Mouse (Mus musculus) CH12.LX (cell line): Measurements from ENCODE around the gene RPS10-NUDT3. TPM values are rescaled to one million over a fixed set of nuclear protein-coding genes. Genes with fewer than 3 reads are reported as not detected.

ENCODE experiments used
- DNase-seq: peaks from one replicate; pipeline ENCODE4 v3.0.0-alpha.2; 2013; ENCODE audit errors: extremely low read depth
- H3K27ac ChIP-seq: 2 replicates; pipeline ENCODE4 v1.5.1; 2012; ENCODE audit warnings: low read depth, mild to moderate bottlenecking, control low read depth, moderate library complexity; ENCODE audit not compliant: insufficient read depth
- H3K27me3 ChIP-seq: replicated peaks from 2 replicates; pipeline ENCODE3; 2012; ENCODE audit warnings: inconsistent platforms
- H3K36me3 ChIP-seq, 2 experiments: replicated peaks in 1 of 2; 2 replicates each; pipeline versions ENCODE3 to v1.6.1; 2012; ENCODE audit warnings: inconsistent platforms in 1 of 2, low read length in 1 of 2, mild to moderate bottlenecking in 1 of 2, mixed read lengths in 1 of 2, moderate library complexity in 1 of 2; ENCODE audit not compliant: control insufficient read depth in 1 of 2, insufficient read depth in 1 of 2
- H3K4me1 ChIP-seq, 2 experiments: 2 replicates each; pipeline ENCODE4 v1.6.1; 2012; ENCODE audit warnings: inconsistent platforms in 1 of 2, moderate library complexity in 1 of 2; ENCODE audit not compliant: insufficient read depth in 2 of 2, control insufficient read depth in 1 of 2
- H3K4me2 ChIP-seq: 2 replicates; pipeline ENCODE4 v1.6.1; 2012; ENCODE audit warnings: low read depth, mild to moderate bottlenecking, control low read depth; ENCODE audit not compliant: poor library complexity, insufficient read depth, severe bottlenecking
- H3K4me3 ChIP-seq, 3 experiments: fragments of 150-350 bp in 1 of 3; sonication (generic) in 1 of 3; replicated peaks in 1 of 3; 2 replicates each; pipeline versions ENCODE3 to v1.5.1; 2011 to 2012; ENCODE audit warnings: low read depth in 2 of 3, low read length in 2 of 3, mild to moderate bottlenecking in 2 of 3, moderate library complexity in 2 of 3, control low read depth in 1 of 3, improper control_type of control experiment in 1 of 3, inconsistent platforms in 1 of 3, mixed read lengths in 1 of 3; ENCODE audit not compliant: poor library complexity in 1 of 3
- H3K79me2 ChIP-seq: replicated peaks from 2 replicates; pipeline ENCODE4 v1.6.1; 2012; ENCODE audit warnings: mild to moderate bottlenecking, moderate library complexity; ENCODE audit not compliant: control insufficient read depth, poor library complexity, insufficient read depth, severe bottlenecking; ENCODE audit errors: extremely low read depth
- H3K9ac ChIP-seq: 2 replicates; pipeline ENCODE4 v1.6.1; 2012; ENCODE audit warnings: low read depth, mild to moderate bottlenecking, control low read depth, moderate library complexity; ENCODE audit not compliant: insufficient read depth
- H3K9me3 ChIP-seq: replicated peaks from 2 replicates; pipeline ENCODE3; 2012; ENCODE audit warnings: low read length, inconsistent platforms, mixed read lengths
- BHLHE40 ChIP-seq: IDR thresholded peaks from 2 replicates; pipeline ENCODE4 v1.6.1; 2011; ENCODE audit warnings: mild to moderate bottlenecking, low read depth, low read length, improper control_type of control experiment
- CHD1 ChIP-seq: IDR thresholded peaks from 2 replicates; pipeline ENCODE4 v1.6.1; 2012; ENCODE audit warnings: low read depth, low read length, improper control_type of control experiment, inconsistent platforms
- CHD2 ChIP-seq: IDR thresholded peaks from 2 replicates; pipeline ENCODE4 v1.6.1; 2011; ENCODE audit warnings: low read length, improper control_type of control experiment
- CTCF ChIP-seq, 2 experiments: IDR thresholded peaks in 1 of 2; conservative IDR thresholded peaks in 1 of 2; 2 replicates each; pipeline ENCODE4 v1.5.1; 2011 to 2012; ENCODE audit warnings: low read depth in 2 of 2, low read length in 2 of 2, improper control_type of control experiment in 1 of 2, inconsistent platforms in 1 of 2, mild to moderate bottlenecking in 1 of 2, moderate library complexity in 1 of 2
- E2F4 ChIP-seq: IDR thresholded peaks from 2 replicates; pipeline ENCODE4 v1.6.1; 2011; ENCODE audit warnings: low read depth, low read length, improper control_type of control experiment; ENCODE audit not compliant: insufficient replicate concordance
- ELF1 ChIP-seq: IDR thresholded peaks from 2 replicates; pipeline ENCODE4 v1.6.1; 2014; ENCODE audit warnings: low read depth, mild to moderate bottlenecking, inconsistent platforms, low read length, improper control_type of control experiment
- EP300 ChIP-seq: IDR thresholded peaks from 2 replicates; pipeline ENCODE4 v1.6.1; 2011; ENCODE audit warnings: low read length, improper control_type of control experiment
- ETS1 ChIP-seq: conservative IDR thresholded peaks from 2 replicates; pipeline ENCODE4 v1.6.1; 2012; ENCODE audit warnings: low read depth, mild to moderate bottlenecking, inconsistent platforms, low read length, improper control_type of control experiment, moderate library complexity
- GABPA ChIP-seq: IDR thresholded peaks from 2 replicates; pipeline ENCODE4 v1.6.1; 2012; ENCODE audit warnings: low read depth, low read length, improper control_type of control experiment, inconsistent platforms; ENCODE audit not compliant: insufficient replicate concordance
- HCFC1 ChIP-seq: IDR thresholded peaks from 2 replicates; pipeline ENCODE4 v1.6.1; 2012; ENCODE audit warnings: low read depth, mild to moderate bottlenecking, inconsistent platforms, low read length, improper control_type of control experiment
- IRF4 ChIP-seq: IDR thresholded peaks from 2 replicates; pipeline ENCODE4 v1.6.1; 2014; ENCODE audit warnings: low read depth, mild to moderate bottlenecking, inconsistent platforms, low read length, improper control_type of control experiment
- JUN ChIP-seq: IDR thresholded peaks from 2 replicates; pipeline ENCODE4 v1.6.1; 2011; ENCODE audit warnings: low read depth, mild to moderate bottlenecking, low read length, improper control_type of control experiment, moderate library complexity; ENCODE audit not compliant: insufficient read depth
- JUND ChIP-seq: conservative IDR thresholded peaks from 2 replicates; pipeline ENCODE4 v1.6.1; 2011; ENCODE audit warnings: low read depth, low read length, improper control_type of control experiment
- KAT2A ChIP-seq: IDR thresholded peaks from 2 replicates; pipeline ENCODE4 v1.6.1; 2012; ENCODE audit warnings: low read length, improper control_type of control experiment, inconsistent platforms; ENCODE audit not compliant: insufficient replicate concordance
- MAFK ChIP-seq: IDR thresholded peaks from 2 replicates; pipeline ENCODE4 v1.6.1; 2011; ENCODE audit warnings: low read length, improper control_type of control experiment; ENCODE audit not compliant: insufficient replicate concordance
- MAX ChIP-seq: IDR thresholded peaks from 2 replicates; pipeline ENCODE4 v1.6.1; 2011; ENCODE audit warnings: low read length, improper control_type of control experiment
- MAZ ChIP-seq: IDR thresholded peaks from 2 replicates; pipeline ENCODE4 v1.6.1; 2012; ENCODE audit warnings: low read depth, mild to moderate bottlenecking, inconsistent platforms, low read length, improper control_type of control experiment, moderate library complexity
- MEF2A ChIP-seq: IDR thresholded peaks from 2 replicates; pipeline ENCODE4 v1.6.1; 2014; ENCODE audit warnings: low read depth, mild to moderate bottlenecking, inconsistent platforms, low read length, improper control_type of control experiment, borderline replicate concordance
- MXI1 ChIP-seq: IDR thresholded peaks from 2 replicates; pipeline ENCODE4 v1.6.1; 2011; ENCODE audit warnings: mild to moderate bottlenecking, low read depth, low read length, improper control_type of control experiment
- MYC ChIP-seq: IDR thresholded peaks from 2 replicates; pipeline ENCODE4 v1.6.1; 2011; ENCODE audit warnings: low read depth, mild to moderate bottlenecking, improper control_type of control experiment, low read length
- NELFE ChIP-seq: IDR thresholded peaks from 2 replicates; pipeline ENCODE4 v1.6.1; 2011; ENCODE audit warnings: low read depth, low read length, improper control_type of control experiment
- NRF1 ChIP-seq: IDR thresholded peaks from 2 replicates; pipeline ENCODE4 v1.6.1; 2014; ENCODE audit warnings: low read depth, mild to moderate bottlenecking, inconsistent platforms, low read length, improper control_type of control experiment, moderate library complexity
- PAX5 ChIP-seq: IDR thresholded peaks from 2 replicates; pipeline ENCODE4 v1.6.1; 2012; ENCODE audit warnings: low read length, inconsistent platforms, mixed read lengths
- POLR2A ChIP-seq: IDR thresholded peaks from 2 replicates; pipeline ENCODE4 v1.6.1; 2011; ENCODE audit warnings: low read depth, mild to moderate bottlenecking, improper control_type of control experiment, low read length
- POLR2AphosphoS2 ChIP-seq: IDR thresholded peaks from 2 replicates; pipeline ENCODE4 v1.6.1; 2011; ENCODE audit warnings: low read depth, low read length, improper control_type of control experiment
- RAD21 ChIP-seq: IDR thresholded peaks from 2 replicates; pipeline ENCODE4 v1.6.1; 2011; ENCODE audit warnings: low read depth, mild to moderate bottlenecking, low read length, improper control_type of control experiment, moderate library complexity
- RCOR1 ChIP-seq: conservative IDR thresholded peaks from 2 replicates; pipeline ENCODE4 v1.6.1; 2012; ENCODE audit warnings: low read depth, mild to moderate bottlenecking, inconsistent platforms, low read length, improper control_type of control experiment
- SIN3A ChIP-seq: IDR thresholded peaks from 2 replicates; pipeline ENCODE4 v1.6.1; 2012; ENCODE audit warnings: low read length, improper control_type of control experiment, inconsistent platforms
- SMC3 ChIP-seq: IDR thresholded peaks from 2 replicates; pipeline ENCODE4 v1.6.1; 2011; ENCODE audit warnings: low read depth, low read length, improper control_type of control experiment
- TBP ChIP-seq: conservative IDR thresholded peaks from 2 replicates; pipeline ENCODE4 v1.6.1; 2011; ENCODE audit warnings: low read depth, low read length, improper control_type of control experiment
- TCF12 ChIP-seq: IDR thresholded peaks from 2 replicates; pipeline ENCODE4 v1.6.1; 2014; ENCODE audit warnings: low read depth, mild to moderate bottlenecking, inconsistent platforms, low read length, improper control_type of control experiment
- UBTF ChIP-seq: IDR thresholded peaks from 2 replicates; pipeline ENCODE4 v1.6.1; 2012; ENCODE audit warnings: low read depth, mild to moderate bottlenecking, inconsistent platforms, low read length, improper control_type of control experiment, moderate library complexity
- USF1 ChIP-seq: IDR thresholded peaks from 2 replicates; pipeline ENCODE4 v1.6.1; 2014; ENCODE audit warnings: low read depth, mild to moderate bottlenecking, inconsistent platforms, low read length, improper control_type of control experiment
- USF2 ChIP-seq: conservative IDR thresholded peaks from 2 replicates; pipeline ENCODE4 v1.6.1; 2011; ENCODE audit warnings: low read depth, low read length, improper control_type of control experiment
- ZC3H11A ChIP-seq: IDR thresholded peaks from 2 replicates; pipeline ENCODE4 v1.6.1; 2012; ENCODE audit warnings: low read depth, mild to moderate bottlenecking, inconsistent platforms, low read length, improper control_type of control experiment
- ZKSCAN1 ChIP-seq: IDR thresholded peaks from 2 replicates; pipeline ENCODE4 v1.6.1; 2012; ENCODE audit warnings: low read depth, inconsistent platforms, low read length, improper control_type of control experiment, borderline replicate concordance
- ZMIZ1 ChIP-seq: IDR thresholded peaks from 2 replicates; pipeline ENCODE4 v1.6.1; 2012; ENCODE audit warnings: low read depth, mild to moderate bottlenecking, inconsistent platforms, low read length, improper control_type of control experiment
- ZNF384 ChIP-seq: IDR thresholded peaks from 2 replicates; pipeline ENCODE4 v1.6.1; 2012; ENCODE audit warnings: low read depth, low read length, improper control_type of control experiment, inconsistent platforms
- dilution Hi-C: fragments of 300-500 bp; cut with MboI; formaldehyde crosslinking; loops from 2 replicates; pipeline ENCODE4 v1.14.3; 2020; ENCODE audit warnings: low sequenced_read_pairs; ENCODE audit not compliant: extremely low pct_unique_long_range_greater_than_20kb, extremely low pct_ligation_motif_present
- in situ Hi-C: fragments of 300-500 bp; cut with MboI; formaldehyde crosslinking; loops from 3 replicates; pipeline ENCODE4 v1.14.3; 2019; ENCODE audit warnings: low sequenced_read_pairs, low pct_ligation_motif_present, low pct_unique_long_range_greater_than_20kb, mixed read lengths
- polyA plus RNA-seq: library from polyadenylated mRNA; unstranded; fragments of >175 nt; gene quantifications from 2 replicates; pipeline ENCODE4 v1.2.1, GENCODE M21; 2012; ENCODE audit warnings: low read depth; ENCODE audit not compliant: insufficient read length
- total RNA-seq, 2 experiments: library from RNA; depleted of rRNA; stranded (reverse); fragments of 300-350 nt in 1 of 2; fragments of >200 nt in 1 of 2; gene quantifications; 2 replicates each; pipeline ENCODE4 v1.2.3; 2012 to 2014

Gene RPS10-NUDT3
- total and polyA plus RNA-seq, 3 experiments, result 30.3 TPM; not detected in 2

DNA sequence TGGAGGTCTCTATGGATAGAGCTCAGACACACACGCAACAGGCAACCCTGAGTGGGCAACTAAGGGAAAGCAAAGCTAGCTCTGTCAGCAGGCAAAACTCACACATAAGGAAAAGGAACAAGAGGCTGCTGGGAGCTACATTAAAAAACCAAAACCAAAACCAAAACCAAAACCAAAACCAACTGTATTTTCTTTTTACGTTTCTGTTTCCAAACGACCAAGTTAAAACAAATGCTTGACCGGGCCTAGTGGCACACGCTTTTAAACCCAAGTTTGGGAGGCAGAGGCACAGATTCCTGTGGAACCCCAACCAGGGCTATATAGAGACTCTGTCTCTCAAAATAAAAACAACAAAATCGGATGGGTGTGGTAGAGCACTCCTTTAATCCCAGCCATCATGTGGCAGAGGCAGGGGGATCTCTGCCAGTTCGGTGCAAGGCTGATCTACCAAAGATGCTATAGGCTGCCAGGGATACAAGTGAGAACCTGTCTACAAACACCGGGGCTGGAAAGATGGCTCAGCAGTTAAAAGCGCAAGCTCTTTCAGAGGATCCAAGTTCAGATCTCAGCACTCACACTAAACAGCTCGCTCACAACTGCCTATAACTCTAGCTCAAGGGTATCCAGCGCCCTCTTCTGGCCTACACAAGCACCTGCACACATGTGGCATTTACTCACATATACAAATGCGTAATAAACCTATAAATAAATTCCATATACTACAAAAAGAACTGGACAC lies 43.0 kb downstream of the RPS10-NUDT3 start:
- DNase-seq, result peak; percentile 44
- in situ Hi-C loops, result no loop called here
- no peaks in the 10 kb centered on the region for H3K9me3 ChIP-seq
- peak overlapping the region; percentile 66 for H3K27ac ChIP-seq
- H3K36me3 ChIP-seq, result peaks cover 39 to 89% of the 10 kb centered on the region in 2 experiments
- peaks cover 8 to 27% of the 10 kb centered on the region in 2 experiments for H3K4me1 ChIP-seq
- H3K79me2 ChIP-seq, result no peaks in the 10 kb centered on the region
- no peak overlapping the region for H3K4me3 ChIP-seq
- dilution Hi-C loops, result no loop called here
- peak overlapping the region; percentile 37 for H3K9ac ChIP-seq
- no peaks in the 10 kb centered on the region for H3K27me3 ChIP-seq
- TF ChIP-seq RAD21, result peak; percentile 37
- 0 out of 2 replicates have a peak, but pooled peaks have one; percentile 10 for TF ChIP-seq BHLHE40
- no peak for TF ChIP-seq E2F4
- no peak for TF ChIP-seq MAFK
- TF ChIP-seq CHD1, result no peak
- peak; percentile 59; the same call in 1 of the 2 replicates for TF ChIP-seq MXI1
- no peak for TF ChIP-seq ZNF384
- no peak for TF ChIP-seq MYC
- TF ChIP-seq TBP, result no peak
- peak; percentile 50 for TF ChIP-seq SIN3A
- TF ChIP-seq CTCF (conservative IDR thresholded peaks at IDR 0.05 in 1 of 2, IDR thresholded peaks at IDR 0.05 in 1 of 2; ENCODE audit: low read depth in 2 of 2, low read length in 2 of 2), result peak; percentile 53 to 60; a peak in 3 of 4 replicates
- TF ChIP-seq EP300, result peak; percentile 43; the same call in 1 of the 2 replicates
- no peak for TF ChIP-seq PAX5
- TF ChIP-seq KAT2A, result no peak
- TF ChIP-seq MAX, result 0 out of 2 replicates have a peak, but pooled peaks have one; percentile 33
- TF ChIP-seq ZKSCAN1, result no peak
- no peak for TF ChIP-seq GABPA
- no peak for TF ChIP-seq TCF12
- peak; percentile 19; the same call in 1 of the 2 replicates for TF ChIP-seq SMC3
- TF ChIP-seq ZC3H11A, result no peak
- no peak for TF ChIP-seq ZMIZ1
- TF ChIP-seq IRF4, result peak; percentile 55; the same call in 1 of the 2 replicates
- TF ChIP-seq MEF2A, result 0 out of 2 replicates have a peak, but pooled peaks have one; percentile 9
- TF ChIP-seq USF2, result no peak
- TF ChIP-seq POLR2A, result no peak
- no peak for TF ChIP-seq JUN
- TF ChIP-seq HCFC1, result 0 out of 2 replicates have a peak, but pooled peaks have one; percentile 44
- TF ChIP-seq ETS1, result peak; percentile 81
- TF ChIP-seq USF1, result no peak
- TF ChIP-seq RCOR1, result 0 out of 2 replicates have a peak, but pooled peaks have one; percentile 22
- TF ChIP-seq CHD2, result no peak
- TF ChIP-seq NELFE, result no peak
- no peak for TF ChIP-seq JUND
- TF ChIP-seq UBTF, result no peak
- TF ChIP-seq POLR2AphosphoS2, result no peak
- TF ChIP-seq NRF1, result no peak
- TF ChIP-seq MAZ, result no peak
- no peak for TF ChIP-seq ELF1
- peak overlapping the region; percentile 39; the same call in 1 of the 2 replicates for H3K4me2 ChIP-seq
